Mouse (Mus musculus) heart, embryonic 16.5 days (tissue): ENCODE measurements around the gene Tax1bp1. TPM values are rescaled to one million over a fixed set of nuclear protein-coding genes. Genes with fewer than 3 reads are reported as not detected.
A peak's percentile ranks its signal among the peaks of the same experiment; 100 is the strongest.

ENCODE experiments used
- ATAC-seq: fragments of 200-750 bp; cut with Nextera tagmentation; replicated peaks from 2 replicates; pipeline ENCODE4 v1.8.0; 2017; ENCODE audit warnings: moderate number of reproducible peaks; ENCODE audit not compliant: insufficient read depth, low FRiP score; ENCODE audit errors: extremely low read depth
- H3K27ac ChIP-seq: fragments of 300-500 bp; sonication (generic); 2 replicates; pipeline ENCODE4 v1.5.1; 2014; ENCODE audit warnings: mild to moderate bottlenecking, low read length, control low read depth, moderate library complexity
- H3K27me3 ChIP-seq: fragments of 300-500 bp; sonication (generic); 2 replicates; pipeline ENCODE4 v1.6.1; 2014; ENCODE audit warnings: low read length, mixed read lengths; ENCODE audit not compliant: control insufficient read depth, insufficient read depth
- H3K36me3 ChIP-seq: fragments of 300-500 bp; sonication (generic); 2 replicates; pipeline ENCODE4 v1.6.1; 2014; ENCODE audit not compliant: control insufficient read depth, insufficient read depth
- H3K4me1 ChIP-seq: fragments of 300-500 bp; sonication (generic); 2 replicates; pipeline ENCODE4 v1.6.1; 2014; ENCODE audit warnings: low read length, mixed read lengths; ENCODE audit not compliant: control insufficient read depth, insufficient read depth
- H3K4me2 ChIP-seq: fragments of 300-500 bp; sonication (generic); 2 replicates; pipeline ENCODE4 v1.6.1; 2014; ENCODE audit warnings: low read depth, mild to moderate bottlenecking, control low read depth, low read length
- H3K4me3 ChIP-seq: fragments of 300-500 bp; sonication (generic); 2 replicates; pipeline ENCODE4 v1.5.1; 2014; ENCODE audit warnings: mild to moderate bottlenecking, control low read depth, low read length
- H3K9ac ChIP-seq: fragments of 300-500 bp; sonication (generic); 2 replicates; pipeline ENCODE4 v1.6.1; 2014; ENCODE audit warnings: low read length, control low read depth
- H3K9me3 ChIP-seq: fragments of 300-500 bp; sonication (generic); replicated peaks from 2 replicates; pipeline ENCODE4 v1.6.1; 2016; ENCODE audit warnings: low read length; ENCODE audit not compliant: control insufficient read depth
- WGBS: fragments of 180-500 bp; shearing (Covaris S2); extraction: QIAGEN DNeasy Blood & Tissue Kit; methylation state at CpG from one replicate; pipeline ENCODE4 v1.1.7; 2014; 5-methylcytosine and 5-hydroxymethylcytosine counted together
- polyA plus RNA-seq: library from polyadenylated mRNA; unstranded; fragments of >200 nt; fragmentation: Nextera tagmentation; extraction: Ambion mirVana; gene quantifications from 2 replicates; pipeline ENCODE4 v1.2.1, GENCODE M21; 2015

The Tax1bp1 gene
- polyA plus RNA-seq, 1 experiment from 2014 or later = 113 TPM

- 32% methylated on average over 4 of the region's 4 CpGs for WGBS
- H3K9me3 ChIP-seq = 0 out of 2 replicates have a peak, but pooled peaks cover 3% of the 10 kb centered on the region
- no peak overlapping the region for H3K9ac ChIP-seq
- H3K4me2 ChIP-seq = no peak overlapping the region
- H3K36me3 ChIP-seq = no peaks in the 10 kb centered on the region
- H3K4me1 ChIP-seq = no peaks in the 10 kb centered on the region
- no peaks in the 10 kb centered on the region for H3K27me3 ChIP-seq
- H3K4me3 ChIP-seq = no peak overlapping the region
- no peak for ATAC-seq
- H3K27ac ChIP-seq = no peak overlapping the region
Measured at GRCm38 (mm10) chr6:52697964-52698535, 15.5 kb upstream of the Tax1bp1 start.

- no peak for ATAC-seq
- Histone ChIP-seq H3K9me3 (no peaks in the 10 kb centered on the region), H3K4me1 (no peaks in the 10 kb centered on the region), H3K4me3 (no peak overlapping the region), H3K36me3 (no peaks in the 10 kb centered on the region), H3K27me3 (no peaks in the 10 kb centered on the region), H3K27ac (no peak overlapping the region), H3K9ac (no peak overlapping the region), H3K4me2 (no peak overlapping the region)
- 89% methylated on average over 1 of the region's 1 CpGs for WGBS
Measured at GRCm38 (mm10) chr6:52699050-52699449, 14.5 kb upstream of the Tax1bp1 start.

GRCm38 (mm10) chr6:52699899-52700298 is 13.6 kb upstream of the Tax1bp1 start:
- no peaks in the 10 kb centered on the region for H3K27me3 ChIP-seq
- no peak overlapping the region for H3K4me3 ChIP-seq
- WGBS = 90% methylated on average over 4 of the region's 4 CpGs
- no peaks in the 10 kb centered on the region for H3K9me3 ChIP-seq
- no peak overlapping the region for H3K4me2 ChIP-seq
- no peak overlapping the region for H3K27ac ChIP-seq
- no peak overlapping the region for H3K9ac ChIP-seq
- no peak for ATAC-seq
- H3K4me1 ChIP-seq = no peaks in the 10 kb centered on the region
- H3K36me3 ChIP-seq = no peaks in the 10 kb centered on the region

GRCm38 (mm10) chr6:52703263-52703662 is 10.3 kb upstream of the Tax1bp1 start:
- Histone ChIP-seq H3K27me3 (no peaks in the 10 kb centered on the region), H3K4me3 (no peak overlapping the region), H3K9ac (no peak overlapping the region), H3K36me3 (no peaks in the 10 kb centered on the region), H3K4me2 (no peak overlapping the region), H3K9me3 (no peaks in the 10 kb centered on the region), H3K27ac (no peak overlapping the region), H3K4me1 (no peaks in the 10 kb centered on the region)
- 69% methylated on average over 2 of the region's 2 CpGs for WGBS
- ATAC-seq = no peak

GRCm38 (mm10) chr6:52705280-52705679 is 8.2 kb upstream of the Tax1bp1 start:
- ATAC-seq = no peak
- Histone ChIP-seq H3K4me3 (no peak overlapping the region), H3K27me3 (no peaks in the 10 kb centered on the region), H3K9me3 (no peaks in the 10 kb centered on the region), H3K36me3 (no peaks in the 10 kb centered on the region), H3K4me1 (no peaks in the 10 kb centered on the region), H3K9ac (no peak overlapping the region), H3K27ac (no peak overlapping the region), H3K4me2 (no peak overlapping the region)

GRCm38 (mm10) chr6:52707815-52708214 is 5.7 kb upstream of the Tax1bp1 start:
- H3K27ac ChIP-seq = no peak overlapping the region
- 73% methylated on average over 5 of the region's 5 CpGs for WGBS
- no peak for ATAC-seq
- no peaks in the 10 kb centered on the region for H3K4me1 ChIP-seq
- no peaks in the 10 kb centered on the region for H3K36me3 ChIP-seq
- H3K4me2 ChIP-seq = no peak overlapping the region
- H3K4me3 ChIP-seq = no peak overlapping the region
- H3K9me3 ChIP-seq = no peaks in the 10 kb centered on the region
- H3K9ac ChIP-seq = no peak overlapping the region
- H3K27me3 ChIP-seq = no peaks in the 10 kb centered on the region

GRCm38 (mm10) chr6:52712563-52712962 is 966 bp upstream of the Tax1bp1 start:
- no peak for ATAC-seq
- Histone ChIP-seq H3K36me3 (no peaks in the 10 kb centered on the region), H3K4me1 (peaks cover 4% of the 10 kb centered on the region; the same call in 1 of the 2 replicates), H3K4me3 (no peak overlapping the region), H3K9me3 (no peaks in the 10 kb centered on the region), H3K27me3 (no peaks in the 10 kb centered on the region), H3K4me2 (no peak overlapping the region), H3K9ac (no peak overlapping the region), H3K27ac (no peak overlapping the region)
- 74% methylated on average over 2 of the region's 2 CpGs for WGBS

GRCm38 (mm10) chr6:52713897-52714509 is 474 bp downstream of the Tax1bp1 start:
- H3K4me2 ChIP-seq = peak overlapping the region; percentile 72
- no peaks in the 10 kb centered on the region for H3K9me3 ChIP-seq

GRCm38 (mm10) chr6:52717493-52718192 is 4.1 kb downstream of the Tax1bp1 start:
- WGBS = 78% methylated on average over 5 of the region's 5 CpGs
- H3K9ac ChIP-seq = no peak overlapping the region
- H3K27me3 ChIP-seq = no peaks in the 10 kb centered on the region
- H3K4me3 ChIP-seq = no peak overlapping the region
- H3K36me3 ChIP-seq = 0 out of 2 replicates have a peak, but pooled peaks cover 2% of the 10 kb centered on the region
- H3K4me2 ChIP-seq = no peak overlapping the region
- no peak overlapping the region for H3K27ac ChIP-seq
- ATAC-seq = no peak
- no peaks in the 10 kb centered on the region for H3K9me3 ChIP-seq
- peaks cover 4% of the 10 kb centered on the region; the same call in 1 of the 2 replicates for H3K4me1 ChIP-seq

More at GRCm38 (mm10) chr6:52713897-52714509, 474 bp downstream of the Tax1bp1 start:
- no peaks in the 10 kb centered on the region for H3K36me3 ChIP-seq
- under 1% methylated on average over 52 of the region's 52 CpGs for WGBS
- H3K9ac ChIP-seq = peak overlapping the region; percentile 96
- peak overlapping the region; percentile 99 for H3K4me3 ChIP-seq
- H3K27ac ChIP-seq = peak overlapping the region; percentile 92
- H3K27me3 ChIP-seq = no peaks in the 10 kb centered on the region
- H3K4me1 ChIP-seq = peaks cover 4% of the 10 kb centered on the region; the same call in 1 of the 2 replicates
- ATAC-seq = peak; percentile 87
